Mouse (Mus musculus): ENCODE measurements at regions not wholly inside any gene's neighbourhood (a gene's known extent, or its start where the extent isn't known, plus 50 kb on each side); places are given as distances from the start of the nearest gene placed in this dataset.
A peak's percentile ranks its signal among the peaks of the same experiment; 100 is the strongest.

DNA sequence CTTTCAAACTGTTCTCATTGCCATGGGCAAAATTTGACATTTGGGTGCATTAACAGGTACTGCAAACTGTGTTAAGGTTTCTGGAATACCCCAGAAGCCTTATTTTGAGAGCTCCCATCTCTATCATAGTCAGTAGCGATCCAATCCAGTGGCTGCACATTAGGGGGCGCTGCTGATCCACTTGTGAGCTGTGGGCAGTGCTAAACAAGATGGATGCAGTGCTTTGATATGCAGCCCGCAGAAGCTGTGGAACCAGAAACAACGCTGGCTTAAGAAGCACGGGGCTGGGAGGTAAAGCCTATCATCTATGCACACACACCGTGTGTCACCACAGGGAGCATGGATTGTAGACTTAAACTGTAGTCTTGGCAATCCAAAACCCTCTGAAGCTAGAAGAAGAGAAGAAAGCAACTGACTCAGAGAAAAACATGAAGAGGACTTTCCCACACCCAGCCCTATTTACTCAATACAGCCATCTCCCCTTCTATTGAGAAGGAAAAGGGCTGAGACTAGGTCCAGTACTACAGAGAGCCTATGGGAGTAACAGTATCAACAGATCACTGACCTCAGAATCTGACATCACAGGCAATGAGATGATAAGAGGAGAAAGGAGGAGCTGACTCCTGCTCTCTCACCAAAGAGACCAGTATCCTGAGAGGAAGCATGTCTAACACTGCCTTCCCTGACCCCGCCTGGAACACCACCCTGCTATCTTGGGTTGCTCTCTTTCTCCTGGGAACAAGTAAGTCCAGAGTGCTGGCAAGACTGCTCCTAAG, 83.1 kb upstream of the 2210010C04Rik start:
- no peaks in the 10 kb centered on the region for H3K27me3 ChIP-seq (replicated peaks; ENCODE audit: control insufficient read depth, insufficient read depth, low read length)
- no peaks in the 10 kb centered on the region for H3K9me3 ChIP-seq (ENCODE audit: control insufficient read depth, low read length)
- H3K36me3 ChIP-seq (ENCODE audit: control insufficient read depth, insufficient read depth, low read length): no peaks in the 10 kb centered on the region
- ATAC-seq (ENCODE audit: low read depth) (peak; percentile 67; the same call in 1 of the 2 replicates), DNase-seq (ENCODE audit: low spot score) (peak; percentile 37)
- no peaks in the 10 kb centered on the region for H3K4me1 ChIP-seq (ENCODE audit: control insufficient read depth, insufficient read depth, low read length)
- no peak overlapping the region for H3K4me2 ChIP-seq (ENCODE audit: low read depth, low read length)
- no peak overlapping the region for H3K27ac ChIP-seq (replicated peaks; ENCODE audit: low read depth, low read length)
- no peak overlapping the region for H3K9ac ChIP-seq (ENCODE audit: low read depth, low read length)
- 20% methylated on average over 7 of the region's 7 CpGs for WGBS
- H3K4me3 ChIP-seq (ENCODE audit: low read depth, low read length): no peak overlapping the region

GRCm38 (mm10) chr6:41113943-41114342, 78.6 kb upstream of the 2210010C04Rik start:
- H3K36me3 ChIP-seq (ENCODE audit: control insufficient read depth, insufficient read depth, low read length): no peaks in the 10 kb centered on the region
- H3K4me3 ChIP-seq (ENCODE audit: low read depth, low read length): no peak overlapping the region
- H3K9me3 ChIP-seq (ENCODE audit: control insufficient read depth, low read length): no peaks in the 10 kb centered on the region
- H3K27ac ChIP-seq (replicated peaks; ENCODE audit: low read depth, low read length): no peak overlapping the region
- no peak for ATAC-seq (ENCODE audit: low read depth)
- no peak for DNase-seq (ENCODE audit: low spot score)
- no peak overlapping the region for H3K4me2 ChIP-seq (ENCODE audit: low read depth, low read length)
- no peaks in the 10 kb centered on the region for H3K4me1 ChIP-seq (ENCODE audit: control insufficient read depth, insufficient read depth, low read length)
- H3K27me3 ChIP-seq (replicated peaks; ENCODE audit: control insufficient read depth, insufficient read depth, low read length): no peaks in the 10 kb centered on the region
- 50% methylated on average over 1 of the region's 1 CpGs for WGBS
- no peak overlapping the region for H3K9ac ChIP-seq (ENCODE audit: low read depth, low read length)

DNA sequence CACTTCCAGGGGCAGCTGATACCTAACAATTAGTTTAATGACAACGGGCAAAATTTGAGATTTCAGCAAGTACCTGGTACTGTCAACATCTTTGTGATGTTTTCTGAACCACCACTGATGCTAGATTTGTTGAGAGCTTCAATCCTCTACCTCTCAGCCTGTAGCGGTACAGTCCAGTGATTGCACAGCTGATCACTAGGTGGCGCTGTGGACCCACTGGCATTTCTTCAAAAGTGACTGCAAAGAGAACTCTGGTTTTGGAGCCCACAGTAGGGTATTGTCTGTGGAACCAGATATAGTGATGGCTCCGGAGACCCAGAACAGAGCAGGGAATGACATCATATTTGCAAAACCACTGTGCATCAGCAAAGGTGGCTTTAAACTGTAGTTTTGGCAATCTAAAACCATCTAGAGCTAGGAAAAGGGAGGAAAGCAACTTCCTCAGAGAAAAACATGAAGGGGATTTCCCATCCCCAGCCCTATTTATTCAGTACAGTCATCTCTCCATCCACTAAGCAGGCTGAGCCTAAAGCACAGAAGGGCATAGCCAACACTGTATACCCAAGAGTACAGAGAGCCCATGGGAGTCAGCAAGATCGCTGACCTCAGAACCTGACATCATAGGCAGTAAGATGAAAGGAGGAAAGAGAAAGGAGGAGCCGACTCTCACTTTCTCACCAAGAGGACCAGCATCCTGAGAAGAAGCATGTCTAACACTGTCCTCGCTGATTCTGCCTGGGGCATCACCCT, 77.7 kb upstream of the 2210010C04Rik start:
- Histone ChIP-seq H3K4me3 (ENCODE audit: low read depth, low read length) (no peak overlapping the region), H3K27me3 (replicated peaks; ENCODE audit: control insufficient read depth, insufficient read depth, low read length) (no peaks in the 10 kb centered on the region), H3K4me1 (ENCODE audit: control insufficient read depth, insufficient read depth, low read length) (no peaks in the 10 kb centered on the region), H3K27ac (replicated peaks; ENCODE audit: low read depth, low read length) (no peak overlapping the region), H3K4me2 (ENCODE audit: low read depth, low read length) (no peak overlapping the region), H3K9ac (ENCODE audit: low read depth, low read length) (no peak overlapping the region), H3K9me3 (ENCODE audit: control insufficient read depth, low read length) (no peaks in the 10 kb centered on the region), H3K36me3 (ENCODE audit: control insufficient read depth, insufficient read depth, low read length) (no peaks in the 10 kb centered on the region)
- WGBS: 31% methylated on average over 7 of the region's 7 CpGs
- no peak for ATAC-seq (ENCODE audit: low read depth)
- no peak for DNase-seq (ENCODE audit: low spot score)

GRCm38 (mm10) chr6:41111829-41112228, 76.5 kb upstream of the 2210010C04Rik start:
- Histone ChIP-seq H3K9ac (ENCODE audit: low read depth, low read length) (no peak overlapping the region), H3K27me3 (replicated peaks; ENCODE audit: control insufficient read depth, insufficient read depth, low read length) (no peaks in the 10 kb centered on the region), H3K36me3 (ENCODE audit: control insufficient read depth, insufficient read depth, low read length) (no peaks in the 10 kb centered on the region), H3K4me3 (ENCODE audit: low read depth, low read length) (no peak overlapping the region), H3K27ac (replicated peaks; ENCODE audit: low read depth, low read length) (no peak overlapping the region), H3K4me1 (ENCODE audit: control insufficient read depth, insufficient read depth, low read length) (no peaks in the 10 kb centered on the region), H3K9me3 (ENCODE audit: control insufficient read depth, low read length) (no peaks in the 10 kb centered on the region), H3K4me2 (ENCODE audit: low read depth, low read length) (no peak overlapping the region)
- no peak for DNase-seq (ENCODE audit: low spot score)
- ATAC-seq (ENCODE audit: low read depth): no peak

DNA sequence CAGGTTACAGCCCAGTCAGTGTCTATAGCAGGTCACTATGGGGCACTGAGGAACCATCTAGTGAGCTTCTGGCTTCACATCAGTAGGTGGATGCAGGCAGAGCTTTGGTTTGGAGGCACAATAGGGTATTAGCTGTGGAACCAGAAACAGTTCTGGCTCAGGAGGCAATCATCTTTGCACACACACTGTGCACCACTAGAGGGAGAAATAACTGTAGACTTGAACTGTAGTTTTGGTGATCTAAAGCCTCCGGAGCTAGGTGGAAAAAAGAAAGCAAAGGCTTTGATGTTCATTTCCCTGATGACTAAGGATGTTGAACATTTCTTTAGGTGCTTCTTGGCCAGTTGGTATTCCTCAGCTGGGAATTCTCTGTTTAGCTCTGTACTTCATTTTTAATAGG, 73.6 kb upstream of the 2210010C04Rik start:
- no peak overlapping the region for H3K27ac ChIP-seq (replicated peaks; ENCODE audit: low read depth, low read length)
- ATAC-seq (ENCODE audit: low read depth) (no peak), DNase-seq (ENCODE audit: low spot score) (no peak)
- no peak overlapping the region for H3K9ac ChIP-seq (ENCODE audit: low read depth, low read length)
- WGBS: 64% methylated on average over 1 of the region's 1 CpGs
- H3K36me3 ChIP-seq (ENCODE audit: control insufficient read depth, insufficient read depth, low read length): no peaks in the 10 kb centered on the region
- no peaks in the 10 kb centered on the region for H3K27me3 ChIP-seq (replicated peaks; ENCODE audit: control insufficient read depth, insufficient read depth, low read length)
- H3K4me2 ChIP-seq (ENCODE audit: low read depth, low read length): no peak overlapping the region
- H3K4me3 ChIP-seq (ENCODE audit: low read depth, low read length): no peak overlapping the region
- H3K9me3 ChIP-seq (ENCODE audit: control insufficient read depth, low read length): no peaks in the 10 kb centered on the region
- no peaks in the 10 kb centered on the region for H3K4me1 ChIP-seq (ENCODE audit: control insufficient read depth, insufficient read depth, low read length)

- no peaks in the 10 kb centered on the region for H3K27me3 ChIP-seq (replicated peaks; ENCODE audit: control insufficient read depth, insufficient read depth, low read length)
- no peaks in the 10 kb centered on the region for H3K4me1 ChIP-seq (ENCODE audit: control insufficient read depth, insufficient read depth, low read length)
- no peaks in the 10 kb centered on the region for H3K9me3 ChIP-seq (ENCODE audit: control insufficient read depth, low read length)
- H3K36me3 ChIP-seq (ENCODE audit: control insufficient read depth, insufficient read depth, low read length): no peaks in the 10 kb centered on the region
- DNase-seq (ENCODE audit: low spot score) (no peak), ATAC-seq (ENCODE audit: low read depth) (no peak)
- no peak overlapping the region for H3K4me3 ChIP-seq (ENCODE audit: low read depth, low read length)
- 80% methylated on average over 6 of the region's 6 CpGs for WGBS
- no peak overlapping the region for H3K4me2 ChIP-seq (ENCODE audit: low read depth, low read length)
- H3K9ac ChIP-seq (ENCODE audit: low read depth, low read length): no peak overlapping the region
- H3K27ac ChIP-seq (replicated peaks; ENCODE audit: low read depth, low read length): no peak overlapping the region
These were observed 68.5 kb upstream of the 2210010C04Rik start for GRCm38 (mm10) chr6:41103689-41104400.

- Histone ChIP-seq H3K9ac (ENCODE audit: low read depth, low read length) (no peak overlapping the region), H3K9me3 (ENCODE audit: control insufficient read depth, low read length) (no peaks in the 10 kb centered on the region), H3K4me1 (ENCODE audit: control insufficient read depth, insufficient read depth, low read length) (no peaks in the 10 kb centered on the region), H3K27ac (replicated peaks; ENCODE audit: low read depth, low read length) (no peak overlapping the region), H3K27me3 (replicated peaks; ENCODE audit: control insufficient read depth, insufficient read depth, low read length) (no peaks in the 10 kb centered on the region), H3K4me3 (ENCODE audit: low read depth, low read length) (no peak overlapping the region), H3K36me3 (ENCODE audit: control insufficient read depth, insufficient read depth, low read length) (no peaks in the 10 kb centered on the region), H3K4me2 (ENCODE audit: low read depth, low read length) (no peak overlapping the region)
- 64% methylated on average over 2 of the region's 2 CpGs for WGBS
- DNase-seq (ENCODE audit: low spot score): no peak
- ATAC-seq (ENCODE audit: low read depth): no peak
These were observed 66.7 kb upstream of the 2210010C04Rik start for GRCm38 (mm10) chr6:41101997-41102396.

- no peaks in the 10 kb centered on the region for H3K9me3 ChIP-seq (ENCODE audit: control insufficient read depth, low read length)
- DNase-seq (ENCODE audit: low spot score): no peak
- H3K4me2 ChIP-seq (ENCODE audit: low read depth, low read length): no peak overlapping the region
- no peak overlapping the region for H3K27ac ChIP-seq (replicated peaks; ENCODE audit: low read depth, low read length)
- WGBS: 74% methylated on average over 2 of the region's 2 CpGs
- H3K4me1 ChIP-seq (ENCODE audit: control insufficient read depth, insufficient read depth, low read length): no peaks in the 10 kb centered on the region
- H3K36me3 ChIP-seq (ENCODE audit: control insufficient read depth, insufficient read depth, low read length): no peaks in the 10 kb centered on the region
- no peak overlapping the region for H3K4me3 ChIP-seq (ENCODE audit: low read depth, low read length)
- ATAC-seq (ENCODE audit: low read depth): no peak
- H3K27me3 ChIP-seq (replicated peaks; ENCODE audit: control insufficient read depth, insufficient read depth, low read length): no peaks in the 10 kb centered on the region
- no peak overlapping the region for H3K9ac ChIP-seq (ENCODE audit: low read depth, low read length)
These were observed 64.9 kb upstream of the 2210010C04Rik start for GRCm38 (mm10) chr6:41100258-41100657.
